Mouse (Mus musculus) spleen, postnatal 10 days (tissue): ENCODE data around the gene Selenot.
A peak's percentile ranks its signal among the peaks of the same experiment; 100 is the strongest.

Experiments used
- DNase-seq, 2 experiments: peaks; one replicate each; pipeline ENCODE4 v3.0.0; 2021 to 2022; ENCODE audit warnings: low spot score in 2 of 2

Gene Selenot

GRCm38 (mm10) chr3:58636406-58637295, 60.2 kb downstream of the Selenot start, which contains the start of gene Erich6:
Erich6 (minus strand) TSS chr3:58637207.
- DNase-seq: peak; percentile 4 to 15
